Mouse (Mus musculus) splenic B cell, adult 2 months (primary cell): ENCODE data around the gene Snai3.
A peak's percentile ranks its signal among the peaks of the same experiment; 100 is the strongest.

Experiments used
- DNase-seq: peaks from one replicate; pipeline ENCODE4 v3.0.0-alpha.2; 2011; ENCODE audit warnings: low read depth, low spot score
- H3K27me3 ChIP-seq: 2 replicates; pipeline ENCODE4 v1.6.1; 2012; ENCODE audit warnings: mild to moderate bottlenecking, low read length, moderate library complexity, mixed read lengths; ENCODE audit not compliant: control insufficient read depth, poor library complexity, insufficient read depth, severe bottlenecking
- H3K36me3 ChIP-seq: 2 replicates; pipeline ENCODE4 v1.6.1; 2012; ENCODE audit warnings: mild to moderate bottlenecking, low read length, moderate library complexity, mixed read lengths; ENCODE audit not compliant: control insufficient read depth, poor library complexity, insufficient read depth, severe bottlenecking

The Snai3 gene

GRCm38 (mm10) chr8:122443262-122444006 is 17.1 kb downstream of the Snai3 start, which contains the start of gene Mvd:
TSS of gene Mvd (minus strand) at chr8:122443422.
- Histone ChIP-seq H3K36me3 (no peaks in the 10 kb centered on the region; the same call in 1 of the 2 replicates), H3K27me3 (no peaks in the 10 kb centered on the region)
- peak; percentile 99 for DNase-seq

DNA sequence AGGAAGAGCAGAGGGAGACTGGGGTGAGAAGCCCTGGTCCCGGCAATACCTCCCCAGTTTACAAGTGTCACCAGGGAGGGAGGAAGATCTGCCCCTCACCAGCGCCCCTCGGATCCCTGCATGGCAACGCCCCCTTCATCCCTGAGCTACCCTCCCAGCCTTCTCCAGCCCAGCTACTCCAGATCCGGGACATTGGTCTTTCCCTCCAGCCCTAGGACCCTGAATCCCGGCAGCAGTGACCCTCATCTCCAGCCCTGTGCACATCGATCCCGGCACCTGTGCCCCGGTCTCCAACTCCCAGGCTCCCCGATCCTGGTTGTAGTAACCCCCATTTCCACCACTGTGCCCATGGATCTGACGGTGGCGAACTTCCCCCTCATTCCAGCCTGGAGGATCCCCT is 17.8 kb downstream of the Snai3 start:
- no peak for DNase-seq
- no peaks in the 10 kb centered on the region for H3K27me3 ChIP-seq

GRCm38 (mm10) chr8:122442356-122442755 is 18.2 kb downstream of the Snai3 start:
- DNase-seq = no peak

More for the DNA sequence above, 17.8 kb downstream of the Snai3 start:
- H3K36me3 ChIP-seq = no peaks in the 10 kb centered on the region; the same call in 1 of the 2 replicates

DNA sequence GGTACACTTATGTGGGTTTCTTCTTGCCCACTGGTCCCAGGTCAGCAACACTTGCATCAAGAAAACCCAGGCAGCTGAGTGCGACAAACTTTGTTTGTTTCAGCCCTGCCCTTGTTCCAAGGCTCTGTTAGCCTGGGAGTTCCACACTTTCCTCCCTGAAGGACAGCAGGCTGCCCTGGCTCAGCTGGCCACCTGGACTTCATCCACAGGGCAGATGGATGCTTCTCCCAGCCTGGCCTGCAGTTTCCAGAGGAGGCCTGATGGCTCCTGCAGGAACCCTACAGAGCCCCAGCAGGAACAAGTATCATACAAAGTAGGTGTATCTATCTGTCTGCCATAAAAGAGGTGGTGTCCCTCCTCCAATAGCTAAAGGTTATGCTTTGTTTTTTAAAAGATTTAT is 19.2 kb downstream of the Snai3 start:
- no peaks in the 10 kb centered on the region; the same call in 1 of the 2 replicates for H3K36me3 ChIP-seq
- DNase-seq = no peak
- H3K27me3 ChIP-seq = no peaks in the 10 kb centered on the region

More at GRCm38 (mm10) chr8:122442356-122442755, 18.2 kb downstream of the Snai3 start:
- no peaks in the 10 kb centered on the region for H3K27me3 ChIP-seq
- no peaks in the 10 kb centered on the region; the same call in 1 of the 2 replicates for H3K36me3 ChIP-seq

DNA sequence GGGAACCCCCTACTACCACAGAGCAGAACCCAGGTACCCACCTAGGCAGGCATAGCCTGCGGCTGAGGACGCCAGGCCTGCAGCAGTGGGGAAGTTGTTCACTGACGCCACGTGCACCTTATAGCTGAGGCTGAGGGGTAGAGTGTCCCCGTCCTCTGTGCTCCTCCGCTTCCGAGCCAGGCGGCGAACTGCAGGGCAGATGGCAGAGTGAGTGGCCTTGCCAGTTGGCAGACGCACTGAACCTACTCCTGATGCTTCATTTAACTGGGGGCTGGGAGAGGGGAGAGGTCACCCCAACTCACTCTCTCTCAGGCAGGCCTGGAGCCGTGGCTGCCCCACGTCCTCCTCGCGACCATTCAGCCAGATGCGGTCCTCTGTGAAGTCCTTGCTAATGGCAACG is 21.2 kb downstream of the Snai3 start:
- Histone ChIP-seq H3K27me3 (no peaks in the 10 kb centered on the region), H3K36me3 (no peaks in the 10 kb centered on the region; the same call in 1 of the 2 replicates)
- DNase-seq = no peak

DNA sequence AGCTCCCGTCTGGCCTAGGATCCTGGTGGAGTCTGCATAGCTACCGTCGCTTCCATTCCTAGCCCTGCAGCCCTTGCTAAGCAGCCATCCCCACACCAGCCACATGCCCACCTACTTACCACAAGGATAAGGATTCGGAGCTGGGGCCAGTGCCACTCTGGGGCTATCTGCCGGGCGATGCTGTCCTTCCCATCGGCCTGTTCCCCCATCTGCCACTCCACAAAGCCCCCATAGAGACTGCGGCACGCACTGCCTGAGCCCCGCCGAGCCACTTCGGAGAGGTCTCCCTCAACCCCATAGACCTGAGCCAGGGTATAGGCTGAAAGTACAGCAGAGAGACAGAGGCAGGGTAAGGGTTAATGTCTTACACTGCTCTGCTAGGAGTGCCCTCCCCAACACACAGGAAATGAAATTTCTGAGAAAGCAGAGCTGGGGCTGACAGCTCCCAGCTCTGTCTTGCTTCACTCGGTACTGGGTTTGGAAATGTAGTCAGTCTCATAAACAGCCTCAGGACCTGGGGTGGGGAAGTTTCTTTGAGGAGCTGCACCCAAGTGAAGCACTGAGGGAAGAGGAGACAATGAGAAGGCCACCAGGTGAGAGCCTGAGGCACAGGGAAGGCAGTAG is 22.7 kb downstream of the Snai3 start:
- Histone ChIP-seq H3K36me3 (no peaks in the 10 kb centered on the region; the same call in 1 of the 2 replicates), H3K27me3 (no peaks in the 10 kb centered on the region)
- no peak for DNase-seq

GRCm38 (mm10) chr8:122436586-122437125 is 23.9 kb downstream of the Snai3 start:
- Histone ChIP-seq H3K36me3 (no peaks in the 10 kb centered on the region; the same call in 1 of the 2 replicates), H3K27me3 (no peaks in the 10 kb centered on the region)
- DNase-seq = no peak

GRCm38 (mm10) chr8:122436146-122436545 is 24.4 kb downstream of the Snai3 start:
- no peaks in the 10 kb centered on the region; the same call in 1 of the 2 replicates for H3K36me3 ChIP-seq
- H3K27me3 ChIP-seq = no peaks in the 10 kb centered on the region
- peak; percentile 28 for DNase-seq

GRCm38 (mm10) chr8:122435375-122435774 is 25.2 kb downstream of the Snai3 start:
- Histone ChIP-seq H3K27me3 (no peaks in the 10 kb centered on the region), H3K36me3 (no peaks in the 10 kb centered on the region; the same call in 1 of the 2 replicates)
- DNase-seq = peak; percentile 55

- no peak for DNase-seq
- no peaks in the 10 kb centered on the region for H3K36me3 ChIP-seq
- H3K27me3 ChIP-seq = no peaks in the 10 kb centered on the region
Measured at GRCm38 (mm10) chr8:122433269-122433905, 27.1 kb downstream of the Snai3 start.

DNA sequence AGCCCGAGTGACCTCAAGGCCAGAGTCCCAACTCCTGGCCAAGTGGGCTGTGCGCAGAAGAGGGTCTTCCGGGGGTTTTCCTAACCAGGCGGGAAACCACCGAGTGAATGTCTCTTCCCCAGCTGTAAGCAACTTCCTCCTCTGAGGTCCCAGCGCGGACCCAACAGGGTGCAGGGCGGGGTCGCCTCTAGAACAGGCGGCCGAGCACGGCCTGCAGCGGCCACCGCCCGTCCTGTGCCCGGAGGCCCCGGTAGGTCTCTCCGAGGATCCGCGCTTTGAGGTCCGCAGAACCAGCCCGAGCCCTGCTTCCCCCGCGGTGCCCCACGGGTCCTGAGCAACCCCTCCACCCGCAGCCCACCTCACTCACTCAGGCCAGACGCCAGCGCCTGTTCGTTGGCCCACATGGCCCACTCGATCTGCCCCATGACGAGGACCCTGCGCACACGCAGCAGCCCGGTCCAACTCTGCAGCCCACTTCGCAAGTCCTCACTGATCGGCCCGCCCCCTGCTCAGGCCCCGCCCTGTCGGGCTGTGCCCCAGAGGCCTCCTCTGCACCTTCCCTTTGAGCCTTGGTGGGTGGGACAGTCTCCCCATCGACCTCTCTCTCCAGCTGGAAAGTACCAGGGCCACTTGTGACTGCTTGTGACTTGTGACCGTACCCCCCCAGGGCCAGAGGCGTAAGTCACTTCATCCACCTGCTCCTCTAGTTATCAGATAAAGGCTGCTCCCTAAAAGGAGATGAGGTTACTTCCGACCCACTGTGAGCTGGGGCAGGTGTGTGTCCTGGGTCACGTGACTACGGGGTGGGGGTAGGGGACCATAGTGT is 27.9 kb downstream of the Snai3 start, which contains the start of gene Cyba:
Cyba (minus strand) TSS at position 488 of the 826 bp plus-strand sequence.
- peak; percentile 94 for DNase-seq
- Histone ChIP-seq H3K27me3 (no peaks in the 10 kb centered on the region), H3K36me3 (no peaks in the 10 kb centered on the region)

- peak; percentile 51 for DNase-seq
- no peaks in the 10 kb centered on the region; the same call in 1 of the 2 replicates for H3K36me3 ChIP-seq
- H3K27me3 ChIP-seq = no peaks in the 10 kb centered on the region
Measured at GRCm38 (mm10) chr8:122431694-122432442, 28.7 kb downstream of the Snai3 start.

DNA sequence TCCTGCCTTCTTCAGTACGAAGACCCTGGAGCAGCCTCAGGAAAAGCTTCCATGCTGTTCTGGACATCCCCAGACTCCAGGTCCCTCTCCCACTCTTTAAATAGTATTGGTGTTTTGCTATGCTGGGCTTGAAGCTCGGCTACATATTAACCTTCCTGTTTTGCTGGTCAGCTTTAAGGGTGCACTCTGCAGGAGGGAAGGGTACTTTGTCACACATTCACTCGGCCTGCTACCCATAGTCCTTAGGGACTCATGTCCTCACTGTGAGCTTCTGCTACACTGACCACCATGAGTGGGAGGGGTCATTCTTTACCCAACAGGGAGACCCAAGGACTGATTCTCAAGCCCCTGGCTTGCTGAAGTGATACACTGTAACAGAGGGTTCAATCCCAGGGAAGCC is 29.9 kb downstream of the Snai3 start:
- peaks cover 3% of the 10 kb centered on the region for H3K36me3 ChIP-seq
- peak; percentile 29 for DNase-seq
- H3K27me3 ChIP-seq = no peaks in the 10 kb centered on the region
